Mouse (Mus musculus): Measurements from ENCODE around the gene Pltp. TPM values are rescaled to one million over a fixed set of nuclear protein-coding genes. Genes with fewer than 3 reads are reported as not detected.

The Pltp gene
- total RNA-seq, 2 experiments from 2014 or later = 67.4 to 86.9 TPM

GRCm38 (mm10) chr2:164828437-164828836 lies 29.1 kb downstream of the Pltp start, which contains the start of gene Spata25:
Gene Spata25 (minus strand): TSS chr2:164828537.
- no peak within 1 kb of the TSS for H3K27ac ChIP-seq
- no peak for DNase-seq (ENCODE audit: low spot score in 2 of 2)
- no peak within 1 kb of the TSS for H3K4me3 ChIP-seq
- TF ChIP-seq CTCF (conservative IDR thresholded peaks at IDR 0.05) = no peak

- H3K4me3 ChIP-seq = no peak overlapping the region
- TF ChIP-seq CTCF (conservative IDR thresholded peaks at IDR 0.05) = no peak
- no peak overlapping the region for H3K27ac ChIP-seq
- no peak for DNase-seq (ENCODE audit: low spot score in 2 of 2)
Observed at GRCm38 (mm10) chr2:164827146-164827850, 30.2 kb downstream of the Pltp start.

- no peak for TF ChIP-seq CTCF (conservative IDR thresholded peaks at IDR 0.05)
- Histone ChIP-seq H3K27ac (no peak overlapping the region), H3K4me3 (no peak overlapping the region; the same call in 1 of the 2 replicates)
- no peak for DNase-seq (ENCODE audit: low spot score in 2 of 2)
Observed at GRCm38 (mm10) chr2:164825521-164825920, 32.0 kb downstream of the Pltp start.

- no peak for DNase-seq (ENCODE audit: low spot score in 2 of 2)
- H3K4me3 ChIP-seq = peak overlapping the region; percentile 63
- no peak for TF ChIP-seq CTCF (conservative IDR thresholded peaks at IDR 0.05)
- no peak overlapping the region for H3K27ac ChIP-seq
Observed at GRCm38 (mm10) chr2:164823969-164824368, 33.5 kb downstream of the Pltp start.

GRCm38 (mm10) chr2:164823181-164823585 lies 34.3 kb downstream of the Pltp start:
- Histone ChIP-seq H3K4me3 (peak overlapping the region; percentile 63), H3K27ac (peak overlapping the region; percentile 94)
- peak in 1 of 2 experiments; percentile 29 for DNase-seq (ENCODE audit: low spot score in 2 of 2)
- TF ChIP-seq CTCF (conservative IDR thresholded peaks at IDR 0.05) = peak; percentile 45

GRCm38 (mm10) chr2:164822636-164823165 lies 34.8 kb downstream of the Pltp start, which contains the start of gene Zswim1:
Gene Zswim1 (plus strand): TSS chr2:164822686.
- peak; percentile 15; the same call in 1 of the 2 replicates for TF ChIP-seq CTCF (conservative IDR thresholded peaks at IDR 0.05)
- Histone ChIP-seq H3K4me3 (peak within 1 kb of the TSS; percentile 63), H3K27ac (peak within 1 kb of the TSS; percentile 94)
- peak; percentile 99 to 100 for DNase-seq (ENCODE audit: low spot score in 2 of 2)

- H3K4me3 ChIP-seq = no peak overlapping the region
- no peak overlapping the region for H3K27ac ChIP-seq
- TF ChIP-seq CTCF (conservative IDR thresholded peaks at IDR 0.05) = 0 out of 2 replicates have a peak, but pooled peaks have one; percentile 20
- DNase-seq (ENCODE audit: low spot score in 2 of 2) = no peak
Observed at GRCm38 (mm10) chr2:164821060-164821459, 36.5 kb downstream of the Pltp start.

GRCm38 (mm10) chr2:164817703-164818102 lies 39.8 kb downstream of the Pltp start:
- no peak overlapping the region for H3K4me3 ChIP-seq
- H3K27ac ChIP-seq = no peak overlapping the region
- DNase-seq (ENCODE audit: low spot score in 2 of 2) = no peak
- 0 out of 2 replicates have a peak, but pooled peaks have one; percentile 7 for TF ChIP-seq CTCF (conservative IDR thresholded peaks at IDR 0.05)

- no peak for TF ChIP-seq CTCF (conservative IDR thresholded peaks at IDR 0.05)
- no peak overlapping the region for H3K4me3 ChIP-seq
- no peak for DNase-seq (ENCODE audit: low spot score in 2 of 2)
- no peak overlapping the region for H3K27ac ChIP-seq
Observed at GRCm38 (mm10) chr2:164817206-164817605, 40.3 kb downstream of the Pltp start.

- no peak overlapping the region for H3K4me3 ChIP-seq
- TF ChIP-seq CTCF (conservative IDR thresholded peaks at IDR 0.05) = no peak
- no peak overlapping the region for H3K27ac ChIP-seq
- no peak for DNase-seq (ENCODE audit: low spot score in 2 of 2)
Observed at GRCm38 (mm10) chr2:164815821-164816220, 41.7 kb downstream of the Pltp start.

- TF ChIP-seq CTCF (conservative IDR thresholded peaks at IDR 0.05) = no peak
- Histone ChIP-seq H3K27ac (no peak overlapping the region), H3K4me3 (no peak overlapping the region)
- DNase-seq (ENCODE audit: low spot score in 2 of 2) = no peak
Observed at GRCm38 (mm10) chr2:164815348-164815747, 42.2 kb downstream of the Pltp start.

- no peak overlapping the region for H3K4me3 ChIP-seq
- DNase-seq (ENCODE audit: low spot score in 2 of 2) = no peak
- no peak for TF ChIP-seq CTCF (conservative IDR thresholded peaks at IDR 0.05)
- H3K27ac ChIP-seq = no peak overlapping the region
Observed at GRCm38 (mm10) chr2:164813557-164813956, 44.0 kb downstream of the Pltp start.

GRCm38 (mm10) chr2:164806614-164807013 lies 50.9 kb downstream of the Pltp start:
- no peak for DNase-seq (ENCODE audit: low spot score in 2 of 2)
- no peak for TF ChIP-seq CTCF (conservative IDR thresholded peaks at IDR 0.05)
- H3K27ac ChIP-seq = no peak overlapping the region
- H3K4me3 ChIP-seq = no peak overlapping the region

GRCm38 (mm10) chr2:164805332-164805718 lies 52.2 kb downstream of the Pltp start:
- TF ChIP-seq CTCF (conservative IDR thresholded peaks at IDR 0.05) = no peak
- Histone ChIP-seq H3K4me3 (peak overlapping the region; percentile 100), H3K27ac (peak overlapping the region; percentile 91)
- no peak for DNase-seq (ENCODE audit: low spot score in 2 of 2)
